Comparison of ENCODE assay signal across 9 mouse cellular contexts in genomic region chr2:117343240-117343624, GRCm38 (mm10). TPM values are rescaled to one million over a fixed set of nuclear protein-coding genes. Genes with fewer than 3 reads are reported as not detected.
A peak's percentile ranks its signal among the peaks of the same experiment; 100 is the strongest.
DNase-seq lines count a peak whose midpoint lies in the region; ATAC-seq lines count a peak whose summit lies in the region.
"Had no signal": no experiment of that assay in that cellular context is flagged by ENCODE, and none has a peak within 500 bp of the region (broad histone marks: within the 10 kb centered on the region; RNA-seq: fewer than 3 reads in every experiment).

No protein-coding gene starts in this region.

- no peak overlapping the region for H3K9ac ChIP-seq in heart, embryonic 11.5 days (ENCODE audit: low read depth, low read length)
- H3K9ac ChIP-seq in forebrain, embryonic 11.5 days (ENCODE audit: low read length): no peak overlapping the region; the same call in 1 of the 2 replicates
- H3K9ac ChIP-seq in kidney, embryonic 15.5 days: no peak overlapping the region
- no peak overlapping the region for H3K9ac ChIP-seq in midbrain, embryonic 12.5 days (replicated peaks)

- H3K4me2 ChIP-seq in heart, embryonic 11.5 days: peak overlapping the region; percentile 83
- H3K4me2 ChIP-seq in forebrain, embryonic 11.5 days (ENCODE audit: low read depth, low read length, severe bottlenecking): peak overlapping the region; percentile 94
- peak overlapping the region; percentile 95 for H3K4me2 ChIP-seq in kidney, embryonic 15.5 days
- H3K4me2 ChIP-seq in midbrain, embryonic 12.5 days (replicated peaks): peak overlapping the region; percentile 71

- H3K27me3 ChIP-seq in heart, embryonic 11.5 days (ENCODE audit: control insufficient read depth, insufficient read depth, low read length): peaks cover 21% of the 10 kb centered on the region
- H3K27me3 ChIP-seq in forebrain, embryonic 11.5 days (ENCODE audit: control insufficient read depth, insufficient read depth, low read length): peaks cover 4% of the 10 kb centered on the region
- H3K27me3 ChIP-seq in kidney, embryonic 15.5 days: peaks cover 42% of the 10 kb centered on the region
- H3K27me3 ChIP-seq in midbrain, embryonic 12.5 days: peaks cover 39% of the 10 kb centered on the region

- intact Hi-C loops in heart, postnatal 36 days (cut with DNase I): loop anchor here (5.0 kb wide), 2 partner anchors 69 to 94 kb away; no protein-coding TSS in a partner anchor
- intact Hi-C loops in left cerebral cortex, postnatal 36 days (cut with DNase I): loop anchor here (2.0 to 5.0 kb wide), 2 partner anchors 38 to 74 kb away; no protein-coding TSS in a partner anchor

- no peak for DNase-seq in heart, postnatal 36 days
- DNase-seq in forebrain, embryonic 11.5 days (ENCODE audit: low spot score): no peak
- no peak for DNase-seq in left cerebral cortex, postnatal 36 days (ENCODE audit: low spot score in 2 of 2)
- no peak for DNase-seq in cerebellum, postnatal 25 days
- DNase-seq in cerebellum, adult 9-11 months: no peak

- H3K9me3 ChIP-seq in heart, embryonic 11.5 days (replicated peaks; ENCODE audit: control insufficient read depth, low read length): no peaks in the 10 kb centered on the region
- H3K9me3 ChIP-seq in forebrain, embryonic 11.5 days (ENCODE audit: control insufficient read depth, low read length): no peaks in the 10 kb centered on the region
- H3K9me3 ChIP-seq in kidney, embryonic 15.5 days (replicated peaks): no peaks in the 10 kb centered on the region
- H3K9me3 ChIP-seq in midbrain, embryonic 12.5 days: no peaks in the 10 kb centered on the region

- H3K27ac ChIP-seq in heart, embryonic 11.5 days (ENCODE audit: low read depth, low read length): no peak overlapping the region
- no peak overlapping the region for H3K27ac ChIP-seq in forebrain, embryonic 11.5 days (ENCODE audit: low read depth, low read length)
- no peak overlapping the region for H3K27ac ChIP-seq in kidney, embryonic 15.5 days
- no peak overlapping the region for H3K27ac ChIP-seq in midbrain, embryonic 12.5 days (replicated peaks)

- WGBS in heart, embryonic 11.5 days (ENCODE audit: insufficient replicate concordance): 30% methylated on average over 7 of the region's 7 CpGs
- WGBS in forebrain, embryonic 11.5 days: 28% methylated on average over 7 of the region's 7 CpGs
- 35% methylated on average over 7 of the region's 7 CpGs for WGBS in kidney, embryonic 15.5 days
- WGBS in midbrain, embryonic 12.5 days: 40% methylated on average over 7 of the region's 7 CpGs

- peak overlapping the region; percentile 45; the same call in 1 of the 2 replicates for H3K4me3 ChIP-seq in heart, embryonic 11.5 days (ENCODE audit: low read depth, low read length)
- peak overlapping the region; percentile 57 for H3K4me3 ChIP-seq in forebrain, embryonic 11.5 days (ENCODE audit: low read depth, low read length)
- H3K4me3 ChIP-seq in kidney, embryonic 15.5 days (replicated peaks): peak overlapping the region; percentile 54; the same call in 1 of the 2 replicates
- peak overlapping the region; percentile 50 for H3K4me3 ChIP-seq in midbrain, embryonic 12.5 days
- H3K4me3 ChIP-seq: erythroblast, embryonic 14.5 days had no signal

- H3K36me3 ChIP-seq in heart, embryonic 11.5 days (ENCODE audit: control insufficient read depth, insufficient read depth, low read length): no peaks in the 10 kb centered on the region
- no peaks in the 10 kb centered on the region for H3K36me3 ChIP-seq in forebrain, embryonic 11.5 days (ENCODE audit: control insufficient read depth, insufficient read depth, low read length)
- H3K36me3 ChIP-seq in kidney, embryonic 15.5 days: no peaks in the 10 kb centered on the region
- H3K36me3 ChIP-seq in midbrain, embryonic 12.5 days: no peaks in the 10 kb centered on the region

- no peak for ATAC-seq in heart, embryonic 11.5 days (replicated peaks; ENCODE audit: insufficient number of reproducible peaks, low FRiP score, low TSS enrichment)
- ATAC-seq in forebrain, embryonic 11.5 days (replicated peaks; ENCODE audit: low FRiP score): no peak
- peak; percentile 41 for ATAC-seq in kidney, embryonic 15.5 days (replicated peaks; ENCODE audit: low FRiP score)
- no peak for ATAC-seq in midbrain, embryonic 12.5 days (ENCODE audit: low FRiP score, low read depth)

- 0 out of 2 replicates have a peak, but pooled peaks cover 3% of the 10 kb centered on the region for H3K4me1 ChIP-seq in heart, embryonic 11.5 days (ENCODE audit: control insufficient read depth, insufficient read depth, low read length)
- 0 out of 2 replicates have a peak, but pooled peaks cover 2% of the 10 kb centered on the region for H3K4me1 ChIP-seq in forebrain, embryonic 11.5 days (replicated peaks; ENCODE audit: control insufficient read depth, insufficient read depth, low read length)
- H3K4me1 ChIP-seq in kidney, embryonic 15.5 days: peaks cover 17% of the 10 kb centered on the region
- peaks cover 12% of the 10 kb centered on the region for H3K4me1 ChIP-seq in midbrain, embryonic 12.5 days

RNA-seq across cellular contexts. Expression of gene Rasgrp1, which starts 0.4 kb away (rescaled TPM):
- polyA plus RNA-seq in heart, embryonic 11.5 days (2014; fragmentation: Nextera tagmentation; extraction: Ambion mirVana): 0.13 and 0.28 TPM in 2 replicates
- under 1 TPM; 0.30 to 0.61 TPM for total RNA-seq in heart, postnatal 36 days (2021)
- polyA plus RNA-seq in forebrain, embryonic 11.5 days (2014; fragmentation: Nextera tagmentation; extraction: Ambion mirVana): 11.7 and 12.2 TPM in 2 replicates
- 0.30 and 0.39 TPM in 2 replicates for polyA plus RNA-seq in kidney, embryonic 15.5 days (2015; fragmentation: Nextera tagmentation; extraction: Ambion mirVana)
- 1.5 and 1.6 TPM in 2 replicates for polyA plus RNA-seq in midbrain, embryonic 12.5 days (2016; fragmentation: Nextera tagmentation; extraction: Ambion mirVana)
- total RNA-seq in left cerebral cortex, postnatal 36 days (2021): 100 to 1,000 TPM; 330 to 351 TPM
- polyA plus RNA-seq: erythroblast, embryonic 14.5 days had no signal
